Mouse (Mus musculus): ENCODE measurements around the gene Ecm2. TPM values are rescaled to one million over a fixed set of nuclear protein-coding genes. Genes with fewer than 3 reads are reported as not detected.
A peak's percentile ranks its signal among the peaks of the same experiment; 100 is the strongest.

Ecm2 gene
- total and polyA plus RNA-seq, 2 experiments = 0.07 to 0.55 TPM

- WGBS = 15% methylated on average over 4 of the region's 4 CpGs
- Histone ChIP-seq H3K79me2 (ENCODE audit: control insufficient read depth, insufficient read depth, low read length) (no peaks in the 10 kb centered on the region), H3K36me3 (ENCODE audit: control insufficient read depth, insufficient read depth, low read length) (no peaks in the 10 kb centered on the region), H3K4me3 (ENCODE audit: insufficient read depth, low read depth, low read length) (no peak overlapping the region), H3K27ac (replicated peaks; ENCODE audit: insufficient read depth, low read depth, low read length) (no peak overlapping the region), H3K4me1 (ENCODE audit: control insufficient read depth, insufficient read depth, low read length) (peaks cover 12% of the 10 kb centered on the region), H3K9ac (ENCODE audit: low read depth, low read length) (no peak overlapping the region), H3K27me3 (ENCODE audit: control insufficient read depth, insufficient read depth, low read length) (no peaks in the 10 kb centered on the region)
- DNase-seq (ENCODE audit: extremely low read depth, low read depth, low spot score) = peak; percentile 75
- TF ChIP-seq CTCF (IDR thresholded peaks at IDR 0.05; ENCODE audit: low read depth, low read length) (no peak), POLR2A (IDR thresholded peaks at IDR 0.05; ENCODE audit: extremely low read depth, insufficient read depth, low read length) (no peak)
Measured at GRCm38 (mm10) chr13:49471981-49472675, 32.5 kb upstream of the Ecm2 start.

GRCm38 (mm10) chr13:49472676-49473005, 32.0 kb upstream of the Ecm2 start:
- Histone ChIP-seq H3K4me3 (ENCODE audit: insufficient read depth, low read depth, low read length) (no peak overlapping the region), H3K36me3 (ENCODE audit: control insufficient read depth, insufficient read depth, low read length) (no peaks in the 10 kb centered on the region), H3K27me3 (ENCODE audit: control insufficient read depth, insufficient read depth, low read length) (no peaks in the 10 kb centered on the region), H3K79me2 (ENCODE audit: control insufficient read depth, insufficient read depth, low read length) (no peaks in the 10 kb centered on the region), H3K27ac (replicated peaks; ENCODE audit: insufficient read depth, low read depth, low read length) (no peak overlapping the region), H3K9ac (ENCODE audit: low read depth, low read length) (no peak overlapping the region), H3K4me1 (ENCODE audit: control insufficient read depth, insufficient read depth, low read length) (peaks cover 12% of the 10 kb centered on the region)
- 69% methylated on average over 6 of the region's 6 CpGs for WGBS
- DNase-seq (ENCODE audit: extremely low read depth, low read depth, low spot score) = no peak
- TF ChIP-seq CTCF (IDR thresholded peaks at IDR 0.05; ENCODE audit: low read depth, low read length) = no peak
- no peak for TF ChIP-seq POLR2A (IDR thresholded peaks at IDR 0.05; ENCODE audit: extremely low read depth, insufficient read depth, low read length)

- H3K36me3 ChIP-seq (ENCODE audit: control insufficient read depth, insufficient read depth, low read length) = no peaks in the 10 kb centered on the region
- no peak overlapping the region for H3K9ac ChIP-seq (ENCODE audit: low read depth, low read length)
- H3K79me2 ChIP-seq (ENCODE audit: control insufficient read depth, insufficient read depth, low read length) = no peaks in the 10 kb centered on the region
- TF ChIP-seq CTCF (IDR thresholded peaks at IDR 0.05; ENCODE audit: low read depth, low read length) = no peak
- no peak for TF ChIP-seq POLR2A (IDR thresholded peaks at IDR 0.05; ENCODE audit: extremely low read depth, insufficient read depth, low read length)
- 98% methylated on average over 3 of the region's 3 CpGs for WGBS
- no peak for DNase-seq (ENCODE audit: extremely low read depth, low read depth, low spot score)
- H3K4me3 ChIP-seq (ENCODE audit: insufficient read depth, low read depth, low read length) = no peak overlapping the region
- peaks cover 5% of the 10 kb centered on the region for H3K4me1 ChIP-seq (ENCODE audit: control insufficient read depth, insufficient read depth, low read length)
- no peaks in the 10 kb centered on the region for H3K27me3 ChIP-seq (ENCODE audit: control insufficient read depth, insufficient read depth, low read length)
- no peak overlapping the region for H3K27ac ChIP-seq (replicated peaks; ENCODE audit: insufficient read depth, low read depth, low read length)
Measured at GRCm38 (mm10) chr13:49477887-49478286, 26.7 kb upstream of the Ecm2 start.

GRCm38 (mm10) chr13:49478851-49479374, 25.7 kb upstream of the Ecm2 start:
- 39% methylated on average over 6 of the region's 6 CpGs for WGBS
- H3K4me3 ChIP-seq (ENCODE audit: insufficient read depth, low read depth, low read length) = no peak overlapping the region
- peaks cover 5% of the 10 kb centered on the region for H3K4me1 ChIP-seq (ENCODE audit: control insufficient read depth, insufficient read depth, low read length)
- H3K9ac ChIP-seq (ENCODE audit: low read depth, low read length) = no peak overlapping the region
- no peaks in the 10 kb centered on the region for H3K36me3 ChIP-seq (ENCODE audit: control insufficient read depth, insufficient read depth, low read length)
- peak overlapping the region; percentile 28; the same call in 1 of the 2 replicates for H3K27ac ChIP-seq (replicated peaks; ENCODE audit: insufficient read depth, low read depth, low read length)
- TF ChIP-seq POLR2A (IDR thresholded peaks at IDR 0.05; ENCODE audit: extremely low read depth, insufficient read depth, low read length) (no peak), CTCF (IDR thresholded peaks at IDR 0.05; ENCODE audit: low read depth, low read length) (no peak)
- no peaks in the 10 kb centered on the region for H3K27me3 ChIP-seq (ENCODE audit: control insufficient read depth, insufficient read depth, low read length)
- peak; percentile 90 for DNase-seq (ENCODE audit: extremely low read depth, low read depth, low spot score)
- H3K79me2 ChIP-seq (ENCODE audit: control insufficient read depth, insufficient read depth, low read length) = no peaks in the 10 kb centered on the region

GRCm38 (mm10) chr13:49479399-49479798, 25.2 kb upstream of the Ecm2 start:
- Histone ChIP-seq H3K36me3 (ENCODE audit: control insufficient read depth, insufficient read depth, low read length) (no peaks in the 10 kb centered on the region), H3K4me3 (ENCODE audit: insufficient read depth, low read depth, low read length) (no peak overlapping the region), H3K4me1 (ENCODE audit: control insufficient read depth, insufficient read depth, low read length) (peaks cover 5% of the 10 kb centered on the region), H3K79me2 (ENCODE audit: control insufficient read depth, insufficient read depth, low read length) (no peaks in the 10 kb centered on the region), H3K27ac (replicated peaks; ENCODE audit: insufficient read depth, low read depth, low read length) (no peak overlapping the region), H3K27me3 (ENCODE audit: control insufficient read depth, insufficient read depth, low read length) (no peaks in the 10 kb centered on the region), H3K9ac (ENCODE audit: low read depth, low read length) (no peak overlapping the region)
- 73% methylated on average over 4 of the region's 4 CpGs for WGBS
- TF ChIP-seq POLR2A (IDR thresholded peaks at IDR 0.05; ENCODE audit: extremely low read depth, insufficient read depth, low read length) (no peak), CTCF (IDR thresholded peaks at IDR 0.05; ENCODE audit: low read depth, low read length) (no peak)
- DNase-seq (ENCODE audit: extremely low read depth, low read depth, low spot score) = no peak

GRCm38 (mm10) chr13:49480057-49480456, 24.6 kb upstream of the Ecm2 start:
- Histone ChIP-seq H3K4me3 (ENCODE audit: insufficient read depth, low read depth, low read length) (no peak overlapping the region), H3K79me2 (ENCODE audit: control insufficient read depth, insufficient read depth, low read length) (no peaks in the 10 kb centered on the region), H3K27me3 (ENCODE audit: control insufficient read depth, insufficient read depth, low read length) (no peaks in the 10 kb centered on the region), H3K36me3 (ENCODE audit: control insufficient read depth, insufficient read depth, low read length) (no peaks in the 10 kb centered on the region), H3K9ac (ENCODE audit: low read depth, low read length) (no peak overlapping the region), H3K27ac (replicated peaks; ENCODE audit: insufficient read depth, low read depth, low read length) (no peak overlapping the region), H3K4me1 (ENCODE audit: control insufficient read depth, insufficient read depth, low read length) (peaks cover 5% of the 10 kb centered on the region)
- DNase-seq (ENCODE audit: extremely low read depth, low read depth, low spot score) = peak; percentile 95
- 20% methylated on average over 2 of the region's 2 CpGs for WGBS
- TF ChIP-seq CTCF (IDR thresholded peaks at IDR 0.05; ENCODE audit: low read depth, low read length) (no peak), POLR2A (IDR thresholded peaks at IDR 0.05; ENCODE audit: extremely low read depth, insufficient read depth, low read length) (no peak)

All from liver, adult 2 months (tissue).